Mouse (Mus musculus) stomach, embryonic 16.5 days (tissue): ENCODE measurements around the gene Vmn2r90. TPM values are rescaled to one million over a fixed set of nuclear protein-coding genes. Genes with fewer than 3 reads are reported as not detected.
"Not testable (repeated sequence)": the region's sequence is repeated elsewhere in the genome, so short reads cannot be mapped to it uniquely, and the experiment has no call there.

Source experiments
- ATAC-seq: fragments of 200-750 bp; cut with Nextera tagmentation; 2 replicates; pipeline ENCODE4 v1.8.0; 2017; ENCODE audit warnings: moderate number of reproducible peaks, moderate TSS enrichment; ENCODE audit not compliant: insufficient read depth, low FRiP score
- H3K27ac ChIP-seq: fragments of 300-500 bp; sonication (generic); 2 replicates; pipeline ENCODE4 v1.5.1; 2014; ENCODE audit warnings: low read length
- H3K27me3 ChIP-seq: fragments of 300-500 bp; sonication (generic); 2 replicates; pipeline ENCODE4 v1.6.1; 2014; ENCODE audit warnings: low read length, control low read depth, mixed read lengths; ENCODE audit not compliant: control insufficient read depth, insufficient read depth
- H3K36me3 ChIP-seq: fragments of 300-500 bp; sonication (generic); 2 replicates; pipeline ENCODE4 v1.6.1; 2014; ENCODE audit warnings: low read length; ENCODE audit not compliant: control insufficient read depth, insufficient read depth
- H3K4me1 ChIP-seq: fragments of 300-500 bp; sonication (generic); 2 replicates; pipeline ENCODE4 v1.6.1; 2014; ENCODE audit warnings: low read length, control low read depth, mixed read lengths; ENCODE audit not compliant: control insufficient read depth, insufficient read depth
- H3K4me2 ChIP-seq: fragments of 300-500 bp; sonication (generic); 2 replicates; pipeline ENCODE4 v1.6.1; 2014; ENCODE audit warnings: low read depth, low read length, mixed read lengths
- H3K4me3 ChIP-seq: fragments of 300-500 bp; sonication (generic); replicated peaks from 2 replicates; pipeline ENCODE4 v1.5.1; 2014; ENCODE audit warnings: mild to moderate bottlenecking, low read length
- H3K9ac ChIP-seq: fragments of 300-500 bp; sonication (generic); 2 replicates; pipeline ENCODE4 v1.6.1; 2014; ENCODE audit warnings: low read length
- H3K9me3 ChIP-seq: fragments of 300-500 bp; sonication (generic); replicated peaks from 2 replicates; pipeline ENCODE4 v1.6.1; 2016; ENCODE audit warnings: low read length, control low read depth; ENCODE audit not compliant: control insufficient read depth
- WGBS: fragments of 180-500 bp; shearing (Covaris S2); extraction: QIAGEN DNeasy Blood & Tissue Kit; methylation state at CpG from one replicate; pipeline ENCODE4 v1.1.7; 2014; 5-methylcytosine and 5-hydroxymethylcytosine counted together
- polyA plus RNA-seq: library from polyadenylated mRNA; unstranded; fragments of >200 nt; fragmentation: Nextera tagmentation; extraction: Ambion mirVana; gene quantifications from 2 replicates; pipeline ENCODE4 v1.2.1, GENCODE M21; 2015

The Vmn2r90 gene
- polyA plus RNA-seq: not detected in 2 replicates

DNA sequence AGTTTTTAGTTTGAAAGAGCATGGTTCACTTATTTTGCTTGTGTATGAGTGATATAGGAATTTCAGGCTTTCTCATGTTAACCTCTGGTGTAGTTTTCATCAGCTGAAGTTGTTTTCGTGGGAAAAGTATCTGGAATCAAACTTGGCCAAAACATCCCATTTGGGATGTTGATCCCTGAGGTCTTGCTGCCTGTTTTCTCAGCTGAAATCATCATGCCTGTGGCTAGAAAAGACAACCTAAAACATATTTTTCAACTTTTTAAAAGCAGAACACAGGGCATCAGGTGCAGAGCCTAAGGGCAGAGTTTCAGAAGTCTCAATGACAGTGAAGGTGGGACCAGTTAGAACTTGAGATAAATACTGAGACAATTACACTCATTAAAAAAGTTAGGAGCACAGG, at the start of gene Vmn2r90:
Vmn2r90 (plus strand) TSS at position 301 of the 400 bp plus-strand sequence.
- no peaks in the 10 kb centered on the region for H3K4me1 ChIP-seq
- H3K4me2 ChIP-seq: no peak within 1 kb of the TSS
- H3K27ac ChIP-seq: no peak within 1 kb of the TSS
- H3K4me3 ChIP-seq: no peak within 1 kb of the TSS
- no peak within 1 kb of the TSS for H3K9ac ChIP-seq
- no peaks in the 10 kb centered on the region for H3K9me3 ChIP-seq
- no peaks in the 10 kb centered on the region for H3K36me3 ChIP-seq
- no peaks in the 10 kb centered on the region for H3K27me3 ChIP-seq
- no peak for ATAC-seq
- WGBS: 67% methylated on average over 1 of the region's 1 CpGs

DNA sequence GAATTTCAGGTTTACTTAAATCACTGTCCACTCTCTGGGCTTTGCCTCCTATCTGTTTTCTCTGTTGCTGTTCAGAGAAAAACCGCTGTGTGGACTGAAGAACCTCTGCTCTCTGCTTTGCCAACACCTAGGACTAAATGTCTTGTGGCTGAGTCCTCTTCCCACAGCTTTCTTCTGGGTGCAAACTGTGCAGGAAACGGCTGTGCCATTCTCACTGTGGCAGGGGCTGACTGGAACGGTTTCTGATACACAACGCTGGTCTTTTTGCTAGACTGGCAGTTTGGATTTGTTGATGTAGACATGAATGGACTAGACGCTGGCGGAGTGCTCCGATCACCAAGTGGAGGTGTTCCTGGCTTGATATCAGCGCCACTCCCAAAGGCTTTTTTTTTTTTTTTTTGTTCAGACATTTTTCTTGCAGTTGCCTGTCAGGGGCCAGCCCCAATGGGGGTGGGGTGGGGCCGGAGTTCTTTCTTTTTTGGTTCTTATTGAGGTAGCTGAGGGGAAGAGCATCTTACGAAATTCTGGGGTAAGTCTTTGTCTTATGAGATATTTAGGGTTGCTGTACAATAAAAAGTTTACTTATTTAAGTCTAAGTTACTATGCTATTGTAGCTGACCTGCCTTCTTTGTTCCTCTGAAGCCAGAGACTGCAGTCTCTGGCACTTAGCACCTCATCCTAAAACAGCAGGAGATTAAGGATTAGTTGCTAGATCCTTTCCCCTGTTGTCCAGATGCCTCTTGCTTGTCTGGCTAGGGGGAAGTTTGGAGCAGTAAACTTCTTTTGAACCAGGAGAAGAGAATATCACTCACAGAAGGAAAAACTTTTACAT, 48.3 kb upstream of the Vmn2r90 start:
- ATAC-seq: no peak
- Histone ChIP-seq H3K9me3 (no peaks in the 10 kb centered on the region), H3K27me3 (no peaks in the 10 kb centered on the region), H3K27ac (no peak overlapping the region), H3K4me1 (no peaks in the 10 kb centered on the region), H3K4me2 (no peak overlapping the region; the same call in 1 of the 2 replicates), H3K36me3 (no peaks in the 10 kb centered on the region), H3K9ac (no peak overlapping the region), H3K4me3 (no peak overlapping the region)
- 19% methylated on average over 10 of the region's 10 CpGs for WGBS

- no peak for ATAC-seq
- Histone ChIP-seq H3K4me1 (no peaks in the 10 kb centered on the region), H3K9ac (no peak overlapping the region), H3K27me3 (no peaks in the 10 kb centered on the region), H3K4me2 (no peak overlapping the region), H3K27ac (no peak overlapping the region), H3K9me3 (no peaks in the 10 kb centered on the region), H3K4me3 (no peak overlapping the region), H3K36me3 (no peaks in the 10 kb centered on the region)
- 23% methylated on average over 2 of the region's 2 CpGs for WGBS
These were observed 47.7 kb upstream of the Vmn2r90 start for GRCm38 (mm10) chr17:17655829-17656176.

GRCm38 (mm10) chr17:17678781-17679180, 24.8 kb upstream of the Vmn2r90 start:
- H3K4me3 ChIP-seq: no peak overlapping the region
- H3K36me3 ChIP-seq: no peaks in the 10 kb centered on the region
- H3K9ac ChIP-seq: no peak overlapping the region
- no peaks in the 10 kb centered on the region for H3K9me3 ChIP-seq
- H3K4me2 ChIP-seq: no peak overlapping the region
- ATAC-seq: no peak
- no peaks in the 10 kb centered on the region for H3K4me1 ChIP-seq
- no peaks in the 10 kb centered on the region for H3K27me3 ChIP-seq
- no peak overlapping the region for H3K27ac ChIP-seq
- WGBS: 75% methylated on average over 1 of the region's 1 CpGs

GRCm38 (mm10) chr17:17690659-17691058, 12.9 kb upstream of the Vmn2r90 start:
- Histone ChIP-seq H3K27me3 (no peaks in the 10 kb centered on the region), H3K27ac (no peak overlapping the region), H3K36me3 (no peaks in the 10 kb centered on the region), H3K4me1 (no peaks in the 10 kb centered on the region), H3K4me2 (no peak overlapping the region), H3K9me3 (no peaks in the 10 kb centered on the region), H3K9ac (no peak overlapping the region), H3K4me3 (no peak overlapping the region)
- 77% methylated on average over 2 of the region's 2 CpGs for WGBS
- no peak for ATAC-seq

GRCm38 (mm10) chr17:17732396-17732795, 28.8 kb downstream of the Vmn2r90 start:
- H3K4me1 ChIP-seq, H3K4me2 ChIP-seq, H3K4me3 ChIP-seq, ATAC-seq, H3K27me3 ChIP-seq, H3K36me3 ChIP-seq, H3K9ac ChIP-seq, H3K9me3 ChIP-seq, H3K27ac ChIP-seq: not testable (repeated sequence)
- 81% methylated on average over 4 of the region's 4 CpGs for WGBS

- no peak overlapping the region for H3K9ac ChIP-seq
- no peaks in the 10 kb centered on the region for H3K27me3 ChIP-seq
- H3K36me3 ChIP-seq: no peaks in the 10 kb centered on the region
- H3K27ac ChIP-seq: no peak overlapping the region
- no peak for ATAC-seq
- no peaks in the 10 kb centered on the region for H3K4me1 ChIP-seq
- WGBS: 97% methylated on average over 1 of the region's 1 CpGs
- no peak overlapping the region for H3K4me3 ChIP-seq
- no peak overlapping the region for H3K4me2 ChIP-seq
- no peaks in the 10 kb centered on the region for H3K9me3 ChIP-seq
These were observed 35.1 kb downstream of the Vmn2r90 start for GRCm38 (mm10) chr17:17738635-17739034.

GRCm38 (mm10) chr17:17739300-17739699, 35.8 kb downstream of the Vmn2r90 start:
- not testable (repeated sequence) for H3K9me3 ChIP-seq, H3K4me1 ChIP-seq, H3K36me3 ChIP-seq, ATAC-seq, H3K27ac ChIP-seq, H3K27me3 ChIP-seq, H3K4me2 ChIP-seq, H3K4me3 ChIP-seq, H3K9ac ChIP-seq
- WGBS: 91% methylated on average over 7 of the region's 7 CpGs

DNA sequence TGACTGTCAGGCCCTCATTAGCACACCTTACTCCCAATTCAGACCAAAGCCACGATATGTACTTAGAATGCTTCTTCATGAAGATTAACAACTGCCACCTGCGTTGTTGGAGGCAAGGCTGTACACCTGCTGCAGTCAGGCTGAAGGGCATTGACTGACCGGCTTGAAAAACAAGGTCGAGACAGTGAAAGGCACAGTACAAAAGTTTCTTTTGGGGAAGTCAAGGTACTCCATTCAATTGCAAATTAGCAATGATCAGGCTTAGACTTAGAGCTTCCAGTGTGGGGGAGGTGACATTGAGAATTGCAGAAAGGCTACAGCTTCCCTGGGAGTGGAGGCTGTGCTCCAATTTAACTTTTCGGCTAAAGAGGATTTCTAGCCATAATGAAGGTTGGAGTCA, 36.4 kb downstream of the Vmn2r90 start:
- 81% methylated on average over 5 of the region's 5 CpGs for WGBS
- H3K4me2 ChIP-seq, H3K4me1 ChIP-seq, H3K36me3 ChIP-seq, H3K4me3 ChIP-seq, H3K27me3 ChIP-seq, H3K9ac ChIP-seq, ATAC-seq, H3K9me3 ChIP-seq, H3K27ac ChIP-seq: not testable (repeated sequence)
